Comparison of ENCODE assay signal across 8 mouse cellular contexts in the genomic region with DNA sequence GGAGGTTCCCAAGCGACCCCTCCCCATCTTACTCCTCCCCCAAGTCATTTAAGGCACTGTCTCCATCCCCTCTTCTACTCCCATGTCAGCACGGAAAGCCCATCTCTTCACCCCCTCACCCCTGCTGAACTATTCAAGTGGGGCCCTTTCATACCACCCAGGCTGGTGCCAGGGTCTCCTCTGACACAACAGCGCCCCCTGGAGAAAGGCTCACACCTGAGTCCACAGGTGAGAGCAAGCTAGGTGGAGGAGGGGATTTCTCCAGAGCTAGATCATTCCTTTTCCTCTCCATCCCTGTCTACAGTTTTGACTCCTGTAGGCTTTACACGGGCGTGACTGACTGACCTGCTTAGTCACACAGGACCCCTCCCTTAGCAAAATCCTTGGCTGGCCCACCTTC.
DNase-seq lines count a peak whose midpoint lies in the region; ATAC-seq and TF ChIP-seq lines count a peak whose summit lies in the region.

No protein-coding gene starts in this region.

- H3K27me3 ChIP-seq in hindbrain, postnatal 0 days (ENCODE audit: insufficient read depth, low read length): no peaks in the 10 kb centered on the region
- no peaks in the 10 kb centered on the region for H3K27me3 ChIP-seq in hindbrain, embryonic 13.5 days
- no peaks in the 10 kb centered on the region for H3K27me3 ChIP-seq in stomach, embryonic 15.5 days (replicated peaks)

- no peak overlapping the region for H3K4me3 ChIP-seq in hindbrain, postnatal 0 days (ENCODE audit: low read length)
- no peak overlapping the region for H3K4me3 ChIP-seq in hindbrain, embryonic 13.5 days
- H3K4me3 ChIP-seq in stomach, embryonic 15.5 days (replicated peaks): no peak overlapping the region

- no peak for DNase-seq in hindbrain, postnatal 0 days (ENCODE audit: low spot score)
- no peak for DNase-seq in brain, embryonic 14.5 days (ENCODE audit: low read depth)
- peak; percentile 54 to 85 for DNase-seq in kidney, postnatal 36 days
- no peak for DNase-seq in urinary bladder, postnatal 36 days (ENCODE audit: low spot score in 2 of 2)
- DNase-seq in cerebellum, adult 9-10 months: no peak

- H3K9ac ChIP-seq in hindbrain, postnatal 0 days (replicated peaks; ENCODE audit: low read length): no peak overlapping the region
- no peak overlapping the region for H3K9ac ChIP-seq in hindbrain, embryonic 13.5 days
- no peak overlapping the region for H3K9ac ChIP-seq in stomach, embryonic 15.5 days

- TF ChIP-seq CTCF in hindbrain, postnatal 0 days (IDR thresholded peaks at IDR 0.05; ENCODE audit: low read depth): peak; percentile 25; the same call in 1 of the 2 replicates
- TF ChIP-seq CTCF in brain, embryonic 14.5 days (IDR thresholded peaks at IDR 0.05; ENCODE audit: borderline replicate concordance, extremely low read depth, insufficient read depth, insufficient read length): peak; percentile 21; the same call in 1 of the 2 replicates

- peak; percentile 24; the same call in 1 of the 2 replicates for ATAC-seq in hindbrain, postnatal 0 days
- ATAC-seq in hindbrain, embryonic 13.5 days (ENCODE audit: low FRiP score): no peak
- ATAC-seq in stomach, embryonic 15.5 days (ENCODE audit: insufficient read depth, low FRiP score, low read depth): no peak
- ATAC-seq in monocyte, adult 5-6 weeks (replicated peaks; ENCODE audit: insufficient number of reproducible peaks, low FRiP score, low TSS enrichment, poor library complexity, severe bottlenecking): no peak

- 0 out of 2 replicates have a peak, but pooled peaks cover 3% of the 10 kb centered on the region for H3K4me1 ChIP-seq in hindbrain, postnatal 0 days (ENCODE audit: insufficient read depth, low read length)
- H3K4me1 ChIP-seq in hindbrain, embryonic 13.5 days (replicated peaks): peaks cover 13% of the 10 kb centered on the region
- H3K4me1 ChIP-seq in stomach, embryonic 15.5 days: peaks cover 24% of the 10 kb centered on the region

- H3K4me2 ChIP-seq in hindbrain, postnatal 0 days (ENCODE audit: low read depth, low read length): no peak overlapping the region
- no peak overlapping the region for H3K4me2 ChIP-seq in hindbrain, embryonic 13.5 days
- no peak overlapping the region for H3K4me2 ChIP-seq in stomach, embryonic 15.5 days

- H3K27ac ChIP-seq in hindbrain, postnatal 0 days: no peak overlapping the region
- no peak overlapping the region for H3K27ac ChIP-seq in hindbrain, embryonic 13.5 days
- H3K27ac ChIP-seq in stomach, embryonic 15.5 days: peak overlapping the region; percentile 71

- H3K36me3 ChIP-seq in hindbrain, postnatal 0 days (ENCODE audit: insufficient read depth, low read length): no peaks in the 10 kb centered on the region
- no peaks in the 10 kb centered on the region for H3K36me3 ChIP-seq in hindbrain, embryonic 13.5 days
- H3K36me3 ChIP-seq in stomach, embryonic 15.5 days: no peaks in the 10 kb centered on the region

- 48% methylated on average over 5 of the region's 5 CpGs for WGBS in hindbrain, postnatal 0 days
- 50% methylated on average over 5 of the region's 5 CpGs for WGBS in hindbrain, embryonic 13.5 days
- 46% methylated on average over 5 of the region's 5 CpGs for WGBS in stomach, embryonic 15.5 days

- no peaks in the 10 kb centered on the region for H3K9me3 ChIP-seq in hindbrain, postnatal 0 days (ENCODE audit: low read length)
- H3K9me3 ChIP-seq in hindbrain, embryonic 13.5 days: no peaks in the 10 kb centered on the region
- H3K9me3 ChIP-seq in stomach, embryonic 15.5 days: no peaks in the 10 kb centered on the region

- no peak for TF ChIP-seq POLR2A in brain, embryonic 14.5 days (IDR thresholded peaks at IDR 0.05; ENCODE audit: borderline replicate concordance, extremely low read depth, insufficient read depth, insufficient read length, poor library complexity, severe bottlenecking)

Comparison
In these comparisons a context has a peak if more than half of its experiments do, and no peak if none do; other contexts are left out.
1. DNase-seq: peak in kidney, postnatal 36 days (2 of 2); none in hindbrain, postnatal 0 days (single experiment), brain, embryonic 14.5 days (single experiment), urinary bladder, postnatal 36 days (0 of 2) and cerebellum, adult 9-10 months (single experiment).